7 mouse cellular contexts compared by ENCODE assay signal in the genomic region with DNA sequence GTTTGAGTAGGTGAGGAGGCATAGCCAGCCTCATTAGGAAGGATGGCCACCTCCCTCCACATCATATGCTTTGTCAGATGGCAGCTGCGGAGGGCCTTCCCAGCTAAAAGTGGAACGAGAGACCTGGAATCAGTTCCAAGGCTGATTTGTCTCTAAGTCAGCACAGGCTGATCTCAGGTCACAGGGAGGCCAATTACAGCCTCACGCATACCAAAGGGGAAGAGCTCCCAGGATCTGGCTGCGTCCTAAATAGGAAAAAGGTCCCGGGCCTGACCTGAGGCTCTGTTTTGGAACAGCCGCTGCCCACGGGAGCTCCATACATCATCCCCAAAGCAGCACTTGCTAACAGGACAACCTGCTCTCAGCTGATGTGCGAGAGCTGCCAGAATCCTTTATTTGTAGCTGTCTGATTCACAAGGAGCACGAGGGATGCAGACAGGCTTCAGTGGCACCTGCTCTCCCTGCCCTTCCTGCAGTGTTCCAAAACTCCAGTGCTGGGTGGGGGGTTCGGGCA.
DNase-seq lines count a peak whose midpoint lies in the region; ATAC-seq lines count a peak whose summit lies in the region.

No protein-coding gene starts in this region.

- intact Hi-C loops in heart, postnatal 25 days (cut with DNase I) = no loop called here

- ATAC-seq in megakaryocyte progenitor cell, adult 5-6 weeks (replicated peaks; ENCODE audit: poor library complexity) = no peak; the same call in 1 of the 2 replicates

- peak; percentile 31 for DNase-seq in layer of hippocampus, adult 9-11 months
- DNase-seq in layer of hippocampus, postnatal 10 days (ENCODE audit: low spot score in 2 of 2) = no peak
- peak; percentile 90 for DNase-seq in brain, adult 2 months (ENCODE audit: low read depth, low spot score)
- DNase-seq in embryo, embryonic 9.5 days (ENCODE audit: extremely low spot score) = peak; percentile 14
- DNase-seq in heart, postnatal 25 days (ENCODE audit: low spot score) = peak; percentile 40
- DNase-seq in telencephalon, adult 2 months (ENCODE audit: low read depth, low spot score) = peak; percentile 58

Comparison
In these comparisons a context has a peak if more than half of its experiments do, and no peak if none do; other contexts are left out.
1. DNase-seq: peak in layer of hippocampus, adult 9-11 months (single experiment), brain, adult 2 months (single experiment), embryo, embryonic 9.5 days (single experiment), heart, postnatal 25 days (single experiment) and telencephalon, adult 2 months (single experiment); none in layer of hippocampus, postnatal 10 days (0 of 2).